Mouse (Mus musculus) cerebellum, adult 11-12 months (tissue): ENCODE results near the gene Ahnak.
"Not testable (repeated sequence)": the region's sequence is repeated elsewhere in the genome, so short reads cannot be mapped to it uniquely, and the experiment has no call there.

Experiments used
- DNase-seq: peaks from one replicate; pipeline ENCODE4 v3.0.0; 2022

Gene Ahnak

DNA sequence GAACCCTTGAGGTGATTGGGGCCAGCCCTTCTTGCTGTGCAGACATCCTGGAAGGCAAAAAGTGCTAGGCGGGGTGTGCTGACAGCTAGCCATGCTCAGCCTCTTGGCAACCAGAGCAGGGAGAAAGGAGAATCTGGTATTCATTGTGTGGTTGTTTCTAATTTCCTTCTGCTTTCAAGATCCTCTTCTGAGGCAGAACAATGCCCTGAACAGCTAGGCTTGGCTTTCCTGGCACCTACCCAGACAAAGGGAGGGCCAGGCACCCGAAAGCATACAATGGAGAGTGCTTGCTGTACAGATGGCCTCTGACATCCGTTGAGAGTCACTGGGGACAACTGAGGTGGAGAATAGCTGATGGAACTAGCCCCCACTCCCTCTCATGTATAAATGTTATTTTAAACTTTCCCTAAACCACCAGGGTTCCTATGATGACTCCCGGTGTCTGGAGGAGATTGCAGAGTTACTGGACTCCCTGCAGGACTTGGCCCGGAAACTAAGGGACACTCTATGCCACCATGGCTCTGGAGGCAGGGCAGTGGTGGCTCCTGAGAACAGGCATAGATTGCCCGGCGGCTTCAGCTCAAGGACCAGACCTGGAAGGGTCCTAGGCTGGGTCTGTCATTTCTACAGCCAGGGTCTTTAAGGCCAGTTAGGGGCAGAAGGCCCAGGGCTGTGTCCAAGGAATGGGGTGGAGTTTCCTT is 82.5 kb downstream of the Ahnak start:
- DNase-seq: peak; percentile 5

DNA sequence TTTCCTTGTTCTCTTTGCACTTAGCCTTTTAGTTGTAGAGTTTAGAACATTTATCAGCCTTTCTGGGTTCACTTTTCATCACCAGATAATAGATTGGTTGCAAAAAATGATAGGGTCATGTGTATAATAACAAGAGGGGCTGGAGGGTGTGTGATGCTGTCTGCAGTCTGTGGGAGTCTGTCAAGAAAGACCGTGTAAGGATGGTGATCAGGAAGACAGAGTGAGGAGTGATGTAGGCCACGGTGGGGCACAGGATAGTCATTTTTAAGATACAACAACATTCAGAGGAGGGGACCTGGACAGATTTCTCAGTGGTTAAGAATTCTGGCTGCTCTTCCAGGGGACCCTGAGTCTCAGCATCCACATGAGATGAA is 83.1 kb downstream of the Ahnak start:
- DNase-seq: no peak

DNA sequence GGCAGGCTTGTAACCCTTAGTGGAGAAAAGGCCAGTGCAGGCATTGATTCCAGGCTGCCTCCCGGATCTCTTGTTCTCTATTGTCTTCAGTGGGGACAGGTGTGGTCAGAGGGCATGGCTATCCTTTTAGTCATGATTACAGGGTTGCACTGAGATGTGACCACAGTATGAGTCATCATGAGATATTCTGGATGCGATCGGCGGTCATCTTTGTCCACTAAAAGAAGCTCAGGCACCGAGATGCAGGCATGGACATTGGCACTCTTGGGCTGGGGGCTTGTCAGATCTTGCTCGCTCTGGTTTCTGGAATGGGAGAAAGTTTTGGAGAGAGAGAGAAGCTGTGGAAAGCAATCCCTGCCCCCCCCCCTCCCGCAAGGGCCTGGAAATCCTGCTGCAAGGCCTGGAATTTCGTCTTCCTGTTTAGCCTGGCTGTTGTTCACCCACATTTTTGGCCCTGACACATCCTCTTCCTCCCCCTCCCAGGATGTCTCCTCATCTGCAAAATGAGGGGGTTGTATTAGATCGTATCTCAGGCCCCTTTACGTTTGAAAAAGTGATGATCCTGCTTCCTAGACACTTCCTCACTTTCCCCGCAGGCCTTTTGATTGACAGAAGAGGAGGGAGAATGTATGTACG is 84.8 kb downstream of the Ahnak start:
- DNase-seq: no peak

DNA sequence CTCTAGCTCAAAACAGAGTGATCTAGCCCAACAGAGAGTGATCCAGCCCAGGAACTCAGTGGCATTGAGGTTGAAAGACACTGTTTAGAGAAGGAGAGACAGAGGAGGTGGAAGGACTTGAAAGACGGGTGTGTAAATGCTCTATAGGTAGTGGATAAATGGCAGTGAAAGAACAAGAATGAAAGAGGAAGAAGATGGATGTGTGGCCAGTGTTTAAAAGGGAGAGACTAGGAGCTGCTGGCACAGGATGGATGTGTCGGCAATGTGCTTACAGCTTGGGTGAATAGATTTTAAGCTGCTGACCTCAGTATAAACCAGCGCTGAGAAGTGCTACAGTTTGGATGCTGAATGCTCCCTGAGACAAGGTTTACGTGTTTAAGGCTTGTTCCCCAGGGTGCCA is 85.3 kb downstream of the Ahnak start:
- no peak for DNase-seq

DNA sequence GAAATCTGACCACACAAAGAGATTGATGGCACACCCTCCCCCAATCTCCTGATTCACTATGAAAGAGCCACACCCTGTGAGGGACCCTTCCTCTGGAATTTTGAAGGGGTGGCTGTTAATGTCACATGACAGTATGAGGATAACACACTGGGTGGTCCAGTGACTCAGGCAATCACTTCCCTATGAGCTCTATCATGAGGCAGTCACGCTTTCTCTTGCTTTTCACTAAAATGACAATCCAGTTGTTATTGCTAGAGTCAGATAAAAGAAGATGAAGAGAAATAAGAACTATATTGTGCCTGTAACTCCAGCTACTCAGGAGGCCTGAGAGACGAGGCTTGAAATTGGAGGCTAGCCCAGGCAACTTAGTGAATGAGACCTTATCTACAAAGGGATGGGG is 86.5 kb downstream of the Ahnak start:
- DNase-seq: no peak

DNA sequence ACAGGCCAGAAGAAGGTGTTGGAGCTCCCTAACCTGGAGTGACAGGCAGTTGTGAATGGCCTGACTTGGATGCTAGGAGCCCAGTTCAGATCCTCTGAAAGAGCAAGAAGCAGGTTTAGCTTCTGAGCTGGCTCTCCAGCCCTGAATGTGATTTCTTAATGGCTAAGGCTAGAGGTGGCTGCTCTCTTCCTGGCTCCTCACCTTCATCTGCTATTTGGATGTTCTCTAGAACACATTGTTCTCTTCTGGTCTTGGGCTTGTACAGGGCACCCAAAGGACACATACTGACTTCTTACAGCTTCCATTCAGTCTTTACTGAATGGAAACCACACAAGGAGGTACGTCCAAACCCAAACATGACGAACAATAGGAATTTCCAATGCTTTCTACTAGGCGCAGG is 87.0 kb downstream of the Ahnak start:
- no peak for DNase-seq

DNA sequence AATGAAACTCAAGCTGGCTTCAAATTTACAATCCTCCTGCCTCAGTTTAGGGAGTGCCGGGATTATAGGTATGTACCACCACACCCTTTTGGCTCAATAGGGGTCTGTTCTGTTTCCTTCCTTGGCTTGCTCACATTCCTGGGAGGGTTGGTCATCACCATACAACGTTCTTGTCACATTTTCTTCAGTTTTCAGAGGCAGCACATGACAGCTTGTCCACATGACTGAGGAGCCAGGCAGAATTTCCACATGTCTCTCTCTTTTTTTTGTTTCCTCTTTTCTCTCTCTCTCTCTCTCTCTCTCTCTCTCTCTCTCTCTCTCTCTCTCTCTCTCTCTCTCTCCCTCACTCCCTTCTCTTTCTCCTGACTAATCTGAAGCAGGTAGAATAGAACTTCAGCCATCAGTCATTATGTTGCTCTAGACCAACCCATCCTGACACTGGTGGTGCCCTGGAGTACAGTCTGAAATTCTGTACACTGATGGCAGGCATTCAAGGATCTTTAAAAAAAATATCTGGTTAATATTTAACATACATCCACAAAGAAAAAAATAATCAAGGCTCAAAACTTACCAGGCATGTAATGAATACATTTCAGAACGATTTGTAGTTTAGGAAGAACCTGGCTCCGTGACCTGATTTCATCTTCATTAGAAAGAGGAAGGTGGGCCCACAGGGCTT is 88.0 kb downstream of the Ahnak start:
- no peak for DNase-seq

DNA sequence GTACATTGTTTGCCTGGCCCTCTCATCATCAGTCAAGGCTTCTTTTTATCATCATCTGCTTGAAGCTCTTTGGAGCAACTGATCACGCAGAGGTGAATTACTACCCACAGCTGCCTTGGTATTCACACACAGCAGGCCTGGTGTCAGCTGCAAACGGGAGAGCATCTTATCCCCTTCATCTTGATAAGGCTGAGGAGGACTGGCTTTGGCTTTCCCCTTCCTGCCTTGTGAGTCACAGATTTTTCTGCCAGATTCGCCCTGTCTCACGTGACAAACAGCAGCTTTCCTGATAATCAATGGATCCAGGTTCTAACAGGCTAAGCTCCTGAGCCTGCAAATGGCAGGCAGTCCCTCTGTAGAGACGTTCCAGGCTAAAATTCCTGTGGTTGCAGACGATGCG is 90.8 kb downstream of the Ahnak start:
- no peak for DNase-seq

DNA sequence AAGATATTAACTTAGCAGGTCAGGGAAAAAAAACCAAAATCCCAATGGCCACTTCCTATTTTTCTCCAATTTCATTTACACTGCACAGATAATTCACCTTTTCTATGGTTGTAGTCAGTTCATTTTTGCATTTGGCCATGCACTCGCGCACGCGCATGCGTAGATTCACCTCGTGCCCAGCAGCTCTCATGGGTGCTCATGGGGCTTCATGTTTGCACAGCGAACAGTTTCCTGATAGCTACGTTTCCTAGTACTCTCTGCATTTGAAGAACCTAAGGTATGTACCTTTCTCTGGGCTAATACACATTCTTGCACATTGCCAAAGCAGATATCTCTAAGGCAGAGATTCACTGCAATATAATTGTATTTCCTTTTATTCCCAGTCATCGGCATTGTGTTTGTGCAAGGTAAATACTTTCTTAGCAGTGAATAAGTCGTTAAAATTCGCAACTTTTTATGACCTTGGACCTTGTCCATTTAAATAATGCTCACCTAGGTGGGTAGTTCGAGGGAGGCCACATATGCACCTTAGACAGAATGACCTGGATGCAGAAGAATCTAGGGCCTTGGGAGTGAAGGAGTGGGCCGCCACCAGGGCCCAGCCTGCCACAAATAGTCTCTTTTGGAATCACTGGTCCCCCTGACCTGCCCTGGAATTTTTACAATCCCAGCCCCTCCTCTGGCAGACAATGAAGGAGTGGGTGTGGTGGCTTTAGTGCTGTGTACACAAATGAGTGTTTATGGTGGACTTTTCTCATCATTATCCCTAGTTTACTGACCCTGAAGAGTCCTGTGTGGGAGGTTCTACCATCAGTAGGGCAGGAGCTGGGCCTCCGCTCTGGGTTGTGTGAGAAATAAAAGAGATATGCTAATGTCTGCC is 92.5 kb downstream of the Ahnak start:
- no peak for DNase-seq

DNA sequence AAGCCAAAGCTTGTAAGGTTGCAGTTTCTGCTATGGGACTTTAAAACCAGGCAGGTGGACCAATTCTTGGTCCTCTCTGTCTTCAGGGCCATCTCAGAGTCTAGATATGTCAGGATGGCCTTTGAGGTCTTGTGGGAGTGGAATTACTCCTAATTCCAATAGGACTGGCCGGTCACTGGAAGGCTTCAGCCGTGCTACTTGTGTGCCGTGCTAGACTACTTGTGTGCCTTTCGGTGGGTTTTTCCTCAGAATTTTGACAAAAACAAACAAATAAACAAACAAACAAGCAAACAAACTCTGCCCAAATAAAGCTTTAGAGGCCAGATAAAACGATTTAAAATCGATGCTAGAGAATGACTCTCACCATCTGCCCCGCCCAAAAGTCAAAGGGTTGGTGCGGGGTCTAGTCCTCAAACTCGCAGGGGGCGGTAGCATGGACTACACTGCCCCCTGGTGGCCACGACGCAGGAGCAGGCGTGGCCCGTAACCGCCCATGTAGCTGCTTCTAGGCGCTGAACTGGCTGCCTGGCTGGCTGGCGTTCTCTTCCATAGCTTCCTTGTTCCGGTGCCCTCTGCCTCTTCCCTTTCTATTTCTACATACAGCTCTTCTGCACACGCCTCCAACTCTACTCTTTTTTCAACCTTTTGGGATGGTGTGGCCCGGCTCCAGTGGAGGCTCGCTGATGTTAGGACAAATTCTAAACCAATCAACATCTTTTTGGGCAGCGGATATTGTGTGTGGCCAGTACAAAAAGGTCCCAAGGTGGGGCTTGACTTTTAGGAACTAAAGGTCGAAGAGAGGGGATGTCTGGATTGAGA is 93.3 kb downstream of the Ahnak start:
- DNase-seq: peak; percentile 56

DNA sequence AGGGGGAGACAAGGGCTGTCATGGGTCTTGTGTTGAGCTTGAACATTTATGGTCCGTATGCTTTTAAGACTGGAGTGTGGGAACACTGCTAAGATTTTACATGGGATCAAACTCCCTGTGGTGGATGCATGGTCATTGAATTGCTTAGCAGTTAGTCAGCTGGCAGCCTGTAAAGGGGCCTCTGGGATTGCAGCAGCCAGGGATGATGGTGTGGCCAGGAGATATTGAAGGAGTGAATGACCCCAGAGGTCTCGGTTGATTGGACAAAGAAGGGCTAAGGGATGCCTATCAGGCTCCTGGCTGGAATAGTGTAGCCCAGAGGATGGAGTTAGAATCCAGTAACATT is 93.9 kb downstream of the Ahnak start:
- no peak for DNase-seq

DNA sequence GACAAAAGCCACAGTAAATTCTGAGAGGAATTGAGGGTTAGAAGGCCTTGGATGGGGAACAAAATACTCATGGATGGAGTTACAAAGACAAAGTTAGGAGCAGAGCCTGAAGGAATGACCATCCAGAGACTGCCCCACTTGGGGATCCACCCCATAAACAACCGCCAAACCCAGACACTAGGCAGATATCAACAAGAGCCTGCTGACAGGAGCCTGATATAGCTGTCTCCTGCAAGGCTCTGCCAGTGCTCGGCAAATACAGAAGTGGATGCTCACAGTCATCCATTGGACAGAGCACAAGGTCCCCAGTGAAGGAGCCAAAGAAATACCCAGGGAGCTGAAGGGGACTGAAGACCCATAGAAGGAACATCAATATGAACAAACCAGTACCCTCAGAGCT is 94.8 kb downstream of the Ahnak start:
- not testable (repeated sequence) for DNase-seq

DNA sequence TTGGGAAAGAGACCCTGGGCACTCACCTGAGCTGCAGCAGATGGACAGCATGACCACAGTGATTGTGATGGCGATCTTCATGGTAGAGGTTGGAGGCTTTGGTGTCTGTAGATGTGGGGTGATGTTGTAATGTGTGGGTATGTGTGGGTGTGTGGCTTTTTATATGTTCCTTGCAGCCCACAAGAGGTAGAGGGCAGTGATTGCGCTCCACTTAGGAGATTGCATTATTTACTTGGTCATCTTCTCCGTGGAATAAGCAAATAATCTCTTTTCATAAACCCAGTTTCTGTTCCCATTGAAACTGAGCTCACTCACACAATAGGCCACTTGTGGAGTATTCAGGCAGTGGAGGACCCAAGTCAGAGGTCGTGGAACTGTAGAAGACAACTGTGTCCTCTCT is 98.7 kb downstream of the Ahnak start, which contains the start of gene Scgb1a1:
Scgb1a1 (minus strand) TSS at position 138 of the 400 bp plus-strand sequence.
- no peak for DNase-seq

DNA sequence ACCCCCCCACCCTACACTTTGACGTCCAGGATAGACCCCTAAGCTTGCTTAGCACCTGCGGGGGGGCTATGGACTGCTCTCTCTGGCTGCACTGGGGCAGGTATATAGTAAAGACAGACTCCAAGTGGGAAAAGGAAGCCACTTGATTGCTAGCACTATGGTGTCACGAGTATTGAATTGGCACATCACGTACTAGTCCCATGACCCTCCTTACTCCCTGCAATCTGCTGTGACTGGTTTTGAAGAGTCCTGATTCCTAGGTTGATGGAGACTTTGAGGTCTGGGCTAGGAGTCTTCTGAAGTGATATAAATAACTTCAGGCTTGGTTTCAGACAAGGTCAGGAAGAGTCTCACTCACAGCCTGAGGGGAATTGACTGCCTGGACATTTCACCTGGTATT is 101.1 kb downstream of the Ahnak start:
- no peak for DNase-seq

DNA sequence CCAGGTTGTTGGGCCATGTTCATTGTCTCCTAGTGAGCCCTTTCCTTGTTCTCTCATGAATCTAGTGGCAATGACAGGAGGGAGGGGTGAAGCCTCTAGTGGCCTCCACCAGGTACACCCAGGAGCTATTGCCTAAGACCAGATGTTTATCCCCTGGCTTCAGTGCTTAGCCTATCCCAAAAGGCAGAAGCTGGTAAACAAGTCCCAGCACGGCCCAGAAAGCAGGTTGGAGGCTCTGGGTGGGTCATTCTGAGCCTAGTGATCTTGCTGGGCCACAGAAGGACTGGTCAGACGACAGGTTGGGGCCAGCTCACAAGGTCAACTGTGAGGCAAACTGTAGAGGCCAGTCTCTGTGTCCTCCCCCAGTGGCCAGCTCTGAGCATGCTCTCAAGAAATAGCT is 101.6 kb downstream of the Ahnak start:
- no peak for DNase-seq

DNA sequence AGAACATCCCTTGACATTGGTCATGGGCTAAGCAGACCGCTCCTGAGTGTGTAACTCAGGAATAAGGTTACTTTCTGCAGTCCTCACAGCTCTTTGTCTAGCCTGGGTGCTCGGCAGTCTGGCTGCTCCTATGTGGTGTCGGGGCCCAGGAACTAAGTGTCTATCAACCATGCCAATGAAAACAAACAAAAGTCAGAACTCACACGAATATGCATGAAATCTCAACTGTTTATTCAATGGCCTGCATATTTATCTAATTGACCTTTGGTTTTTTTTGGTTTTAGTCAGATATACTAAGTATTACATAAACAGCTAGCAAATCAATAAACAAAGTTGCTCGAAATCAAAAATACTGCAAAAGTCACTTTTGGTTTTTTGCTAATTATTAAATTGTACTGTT is 106.0 kb downstream of the Ahnak start:
- no peak for DNase-seq

DNA sequence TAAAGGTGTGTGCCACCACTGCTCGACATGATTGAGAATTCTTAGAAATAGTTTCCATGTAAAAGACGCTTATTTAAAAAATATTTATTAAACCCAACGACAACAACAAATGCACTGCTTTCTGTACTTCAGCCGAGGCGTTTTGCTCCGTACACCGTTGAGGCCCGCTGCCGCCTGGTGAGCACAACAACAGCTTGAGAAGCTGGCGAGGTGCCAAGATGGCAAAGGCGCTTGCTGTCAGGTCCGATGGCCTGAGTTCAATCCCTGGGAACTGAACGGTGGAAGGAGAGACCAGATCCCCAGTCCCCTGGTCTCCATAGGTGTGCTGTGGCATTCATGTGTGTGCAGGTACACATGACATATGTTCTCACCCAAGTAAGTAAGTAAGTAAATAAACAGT is 108.4 kb downstream of the Ahnak start:
- no peak for DNase-seq

DNA sequence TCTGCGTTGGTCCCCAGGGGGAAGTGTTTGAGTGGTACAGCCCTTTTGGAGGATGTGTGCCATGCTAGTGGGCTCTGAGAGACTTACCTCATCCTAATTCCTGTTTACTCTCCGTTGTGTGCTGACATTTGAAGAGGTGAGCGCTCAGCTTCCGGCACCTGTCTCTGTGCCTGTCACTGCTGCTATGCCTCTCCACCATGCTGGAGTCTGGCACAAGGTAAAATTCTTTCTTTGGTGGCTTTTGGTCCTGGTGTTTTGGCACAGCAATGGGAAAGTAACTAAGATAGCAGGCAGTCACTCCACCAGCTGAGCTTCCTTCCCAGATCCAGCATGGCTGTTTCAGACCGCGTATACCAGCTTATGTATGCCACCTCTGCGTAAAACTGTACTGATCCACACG is 110.7 kb downstream of the Ahnak start:
- no peak for DNase-seq

DNA sequence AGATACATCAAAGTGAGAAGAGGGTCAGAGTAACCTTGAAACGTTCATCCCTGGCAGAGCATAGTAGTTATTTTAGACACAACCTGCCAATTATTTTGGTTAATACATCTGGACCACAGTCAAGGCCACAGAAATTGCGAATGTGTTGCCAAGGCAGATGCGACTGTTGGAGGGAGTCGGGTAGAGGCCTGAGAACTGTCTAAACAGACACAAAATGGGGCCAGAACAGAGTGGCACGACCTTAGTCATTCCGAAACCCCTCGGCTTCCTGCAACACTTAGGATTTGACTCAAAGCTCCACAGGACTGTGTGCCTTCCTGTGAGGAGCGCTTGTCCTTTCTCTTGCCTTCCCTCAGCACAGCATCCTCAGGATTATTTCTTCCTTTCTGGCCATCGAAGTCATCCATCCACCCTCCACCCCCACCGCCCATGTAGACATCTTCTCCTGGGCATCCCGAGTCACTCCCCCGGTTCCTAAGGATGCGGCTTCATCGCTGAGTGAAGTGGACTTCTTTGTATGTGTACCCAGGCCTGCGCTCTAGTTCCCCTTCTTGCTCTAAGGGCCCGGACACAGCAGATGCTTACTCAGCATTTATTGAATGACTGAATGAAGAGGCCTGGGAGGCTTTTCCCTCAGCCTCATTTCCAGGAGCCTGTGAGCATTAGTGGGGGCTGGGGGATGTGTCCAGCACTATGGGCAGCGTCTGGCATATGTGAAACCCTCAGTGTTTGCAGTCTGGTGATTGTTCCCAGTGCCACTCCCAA is 111.4 kb downstream of the Ahnak start:
- DNase-seq: no peak

DNA sequence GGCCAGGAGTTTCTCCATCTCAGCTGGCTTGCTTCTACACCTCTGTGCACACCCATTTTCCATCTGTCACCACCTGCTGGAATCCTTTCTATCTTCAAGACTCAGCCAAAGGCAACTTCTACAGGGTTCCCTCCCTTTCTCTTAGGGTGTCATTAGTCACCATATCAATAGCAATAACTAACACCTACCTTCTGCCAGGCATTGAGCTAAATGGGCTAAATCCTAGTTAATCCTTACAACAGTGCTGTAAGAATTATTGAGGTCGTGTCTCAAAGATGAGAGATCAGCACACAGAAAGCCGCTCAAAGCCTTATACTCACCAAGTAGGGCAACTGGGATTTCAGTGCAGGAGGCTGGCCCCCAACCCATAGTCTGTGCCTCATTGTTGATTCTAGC is 112.0 kb downstream of the Ahnak start:
- no peak for DNase-seq

DNA sequence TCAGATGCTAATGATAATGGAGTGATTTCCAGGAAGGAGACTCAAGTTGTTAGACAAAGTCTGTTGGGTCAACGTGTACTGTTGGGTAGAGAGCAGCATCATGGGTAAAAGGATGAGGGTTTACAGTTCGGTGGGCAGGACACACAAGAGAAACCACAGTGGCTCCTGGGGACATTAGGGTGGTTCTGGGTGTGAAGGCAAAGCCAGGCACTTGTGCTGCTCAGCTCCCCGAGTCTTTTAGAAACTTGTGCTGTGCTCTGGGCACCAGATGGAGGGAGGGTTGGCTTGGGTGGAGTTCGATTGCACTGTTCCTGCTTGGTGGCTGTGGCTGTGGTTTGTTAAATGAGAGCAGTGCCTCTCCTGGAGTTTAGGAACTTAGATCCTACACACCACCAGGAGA is 114.9 kb downstream of the Ahnak start:
- DNase-seq: no peak
